Mouse (Mus musculus): Measurements from ENCODE around the gene Cdkn2aipnl. TPM values are rescaled to one million over a fixed set of nuclear protein-coding genes. Genes with fewer than 3 reads are reported as not detected.

Gene Cdkn2aipnl
- 31.9 and 32.1 TPM in 2 replicates for polyA plus RNA-seq (2012; ENCODE audit: insufficient read depth, insufficient read length, missing spikeins)

GRCm38 (mm10) chr11:51967443-51968401 lies at the start of gene Cdkn2aipnl:
TSS of gene Cdkn2aipnl (plus strand) at chr11:51967661.
- peak within 1 kb of the TSS; percentile 71 for H3K4me3 ChIP-seq (ENCODE audit: insufficient read depth, low read length)
- TF ChIP-seq POLR2A (IDR thresholded peaks at IDR 0.05; ENCODE audit: borderline replicate concordance, low read depth, low read length) (no peak), CTCF (IDR thresholded peaks at IDR 0.05; ENCODE audit: low read depth, low read length) (peak; percentile 41; the same call in 1 of the 2 replicates)
- H3K27ac ChIP-seq (ENCODE audit: insufficient read depth, low read depth, low read length), result peak within 1 kb of the TSS; percentile 49
- peaks cover 8% of the 10 kb centered on the region for H3K4me1 ChIP-seq (ENCODE audit: control insufficient read depth, insufficient read depth, low read length)

GRCm38 (mm10) chr11:51917951-51918350 lies 49.5 kb upstream of the Cdkn2aipnl start:
- Histone ChIP-seq H3K27ac (ENCODE audit: insufficient read depth, low read depth, low read length) (no peak overlapping the region), H3K4me3 (ENCODE audit: insufficient read depth, low read length) (no peak overlapping the region), H3K4me1 (ENCODE audit: control insufficient read depth, insufficient read depth, low read length) (peaks cover 59% of the 10 kb centered on the region)
- TF ChIP-seq POLR2A (IDR thresholded peaks at IDR 0.05; ENCODE audit: borderline replicate concordance, low read depth, low read length) (no peak), CTCF (IDR thresholded peaks at IDR 0.05; ENCODE audit: low read depth, low read length) (no peak)

GRCm38 (mm10) chr11:51918576-51918975 lies 48.9 kb upstream of the Cdkn2aipnl start:
- TF ChIP-seq CTCF (IDR thresholded peaks at IDR 0.05; ENCODE audit: low read depth, low read length) (no peak), POLR2A (IDR thresholded peaks at IDR 0.05; ENCODE audit: borderline replicate concordance, low read depth, low read length) (no peak)
- Histone ChIP-seq H3K4me3 (ENCODE audit: insufficient read depth, low read length) (no peak overlapping the region), H3K4me1 (ENCODE audit: control insufficient read depth, insufficient read depth, low read length) (peaks cover 60% of the 10 kb centered on the region), H3K27ac (ENCODE audit: insufficient read depth, low read depth, low read length) (no peak overlapping the region)

- TF ChIP-seq CTCF (IDR thresholded peaks at IDR 0.05; ENCODE audit: low read depth, low read length), result no peak
- no peak for TF ChIP-seq POLR2A (IDR thresholded peaks at IDR 0.05; ENCODE audit: borderline replicate concordance, low read depth, low read length)
- Histone ChIP-seq H3K27ac (ENCODE audit: insufficient read depth, low read depth, low read length) (peak overlapping the region; percentile 99), H3K4me3 (ENCODE audit: insufficient read depth, low read length) (no peak overlapping the region), H3K4me1 (ENCODE audit: control insufficient read depth, insufficient read depth, low read length) (peaks cover 71% of the 10 kb centered on the region)
Observed at GRCm38 (mm10) chr11:51921355-51922125, 45.9 kb upstream of the Cdkn2aipnl start.

- Histone ChIP-seq H3K27ac (ENCODE audit: insufficient read depth, low read depth, low read length) (peak overlapping the region; percentile 99), H3K4me1 (ENCODE audit: control insufficient read depth, insufficient read depth, low read length) (peaks cover 69% of the 10 kb centered on the region), H3K4me3 (ENCODE audit: insufficient read depth, low read length) (no peak overlapping the region)
- TF ChIP-seq CTCF (IDR thresholded peaks at IDR 0.05; ENCODE audit: low read depth, low read length), result no peak
- no peak for TF ChIP-seq POLR2A (IDR thresholded peaks at IDR 0.05; ENCODE audit: borderline replicate concordance, low read depth, low read length)
Observed at GRCm38 (mm10) chr11:51922421-51922841, 45.0 kb upstream of the Cdkn2aipnl start.

GRCm38 (mm10) chr11:51925595-51925994 lies 41.9 kb upstream of the Cdkn2aipnl start:
- H3K4me3 ChIP-seq (ENCODE audit: insufficient read depth, low read length), result no peak overlapping the region
- peaks cover 50% of the 10 kb centered on the region for H3K4me1 ChIP-seq (ENCODE audit: control insufficient read depth, insufficient read depth, low read length)
- peak overlapping the region; percentile 80 for H3K27ac ChIP-seq (ENCODE audit: insufficient read depth, low read depth, low read length)
- TF ChIP-seq CTCF (IDR thresholded peaks at IDR 0.05; ENCODE audit: low read depth, low read length) (no peak), POLR2A (IDR thresholded peaks at IDR 0.05; ENCODE audit: borderline replicate concordance, low read depth, low read length) (no peak)

- Histone ChIP-seq H3K4me1 (ENCODE audit: control insufficient read depth, insufficient read depth, low read length) (peaks cover 50% of the 10 kb centered on the region), H3K4me3 (ENCODE audit: insufficient read depth, low read length) (no peak overlapping the region), H3K27ac (ENCODE audit: insufficient read depth, low read depth, low read length) (peak overlapping the region; percentile 80)
- TF ChIP-seq CTCF (IDR thresholded peaks at IDR 0.05; ENCODE audit: low read depth, low read length) (no peak), POLR2A (IDR thresholded peaks at IDR 0.05; ENCODE audit: borderline replicate concordance, low read depth, low read length) (no peak)
Observed at GRCm38 (mm10) chr11:51926385-51926784, 41.1 kb upstream of the Cdkn2aipnl start.

GRCm38 (mm10) chr11:51927106-51927505 lies 40.4 kb upstream of the Cdkn2aipnl start:
- Histone ChIP-seq H3K27ac (ENCODE audit: insufficient read depth, low read depth, low read length) (peak overlapping the region; percentile 80), H3K4me1 (ENCODE audit: control insufficient read depth, insufficient read depth, low read length) (peaks cover 49% of the 10 kb centered on the region), H3K4me3 (ENCODE audit: insufficient read depth, low read length) (no peak overlapping the region)
- TF ChIP-seq POLR2A (IDR thresholded peaks at IDR 0.05; ENCODE audit: borderline replicate concordance, low read depth, low read length) (no peak), CTCF (IDR thresholded peaks at IDR 0.05; ENCODE audit: low read depth, low read length) (no peak)

GRCm38 (mm10) chr11:51931138-51931537 lies 36.3 kb upstream of the Cdkn2aipnl start:
- peak overlapping the region; percentile 13; the same call in 1 of the 2 replicates for H3K4me3 ChIP-seq (ENCODE audit: insufficient read depth, low read length)
- H3K27ac ChIP-seq (ENCODE audit: insufficient read depth, low read depth, low read length), result peak overlapping the region; percentile 69
- peaks cover 42% of the 10 kb centered on the region for H3K4me1 ChIP-seq (ENCODE audit: control insufficient read depth, insufficient read depth, low read length)
- TF ChIP-seq CTCF (IDR thresholded peaks at IDR 0.05; ENCODE audit: low read depth, low read length) (no peak), POLR2A (IDR thresholded peaks at IDR 0.05; ENCODE audit: borderline replicate concordance, low read depth, low read length) (no peak)
